Mouse (Mus musculus): ENCODE results near the gene Hist1h2bn. TPM values are rescaled to one million over a fixed set of nuclear protein-coding genes. Genes with fewer than 3 reads are reported as not detected.
A peak's percentile ranks its signal among the peaks of the same experiment; 100 is the strongest.
"Not testable (repeated sequence)": the region's sequence is repeated elsewhere in the genome, so short reads cannot be mapped to it uniquely, and the experiment has no call there.

The Hist1h2bn gene
- polyA plus RNA-seq, 1 experiment from 2014 or later: 2.2 TPM

DNA sequence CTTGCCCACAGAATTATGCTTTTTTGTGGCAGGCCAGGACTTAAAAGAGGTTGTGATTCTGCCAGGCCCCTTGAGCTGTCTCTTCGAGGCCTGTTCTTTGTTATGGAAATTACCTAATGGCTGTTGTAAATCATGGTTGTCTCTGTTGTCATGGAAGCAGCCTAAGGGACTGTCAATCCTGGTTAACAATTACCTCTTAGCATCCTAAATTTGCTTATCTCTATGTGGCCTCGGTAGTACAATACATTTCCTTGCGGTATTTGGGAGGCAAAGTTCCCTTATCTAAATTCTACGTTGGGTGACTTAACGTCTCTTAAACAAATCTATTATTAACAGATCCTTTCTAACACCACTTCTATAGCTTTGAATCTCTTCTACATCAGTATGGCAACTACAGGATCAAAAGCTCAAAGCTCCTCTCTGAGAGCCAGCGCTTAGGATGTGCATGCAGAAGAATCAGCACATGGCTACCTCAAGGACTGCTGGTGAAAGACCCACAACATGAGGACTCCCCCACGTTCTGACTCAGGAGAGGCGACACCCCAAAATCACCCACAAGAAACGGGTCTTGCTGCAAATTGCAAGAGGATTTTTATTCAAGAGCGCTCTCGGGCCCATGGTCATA lies 25.9 kb upstream of the Hist1h2bn start:
- Histone ChIP-seq H3K9me3 (ENCODE audit: low read length) (no peaks in the 10 kb centered on the region), H3K4me1 (ENCODE audit: insufficient read depth, low read length) (no peaks in the 10 kb centered on the region), H3K27ac (ENCODE audit: low read length) (no peak overlapping the region), H3K9ac (replicated peaks; ENCODE audit: low read length) (no peak overlapping the region), H3K4me3 (ENCODE audit: low read length) (no peak overlapping the region), H3K36me3 (ENCODE audit: insufficient read depth, low read length) (no peaks in the 10 kb centered on the region), H3K4me2 (replicated peaks; ENCODE audit: low read depth, low read length) (no peak overlapping the region), H3K27me3 (ENCODE audit: insufficient read depth, low read length) (no peaks in the 10 kb centered on the region)
- WGBS: 51% methylated on average over 11 of the region's 11 CpGs
- ATAC-seq (ENCODE audit: low FRiP score, low TSS enrichment): no peak

DNA sequence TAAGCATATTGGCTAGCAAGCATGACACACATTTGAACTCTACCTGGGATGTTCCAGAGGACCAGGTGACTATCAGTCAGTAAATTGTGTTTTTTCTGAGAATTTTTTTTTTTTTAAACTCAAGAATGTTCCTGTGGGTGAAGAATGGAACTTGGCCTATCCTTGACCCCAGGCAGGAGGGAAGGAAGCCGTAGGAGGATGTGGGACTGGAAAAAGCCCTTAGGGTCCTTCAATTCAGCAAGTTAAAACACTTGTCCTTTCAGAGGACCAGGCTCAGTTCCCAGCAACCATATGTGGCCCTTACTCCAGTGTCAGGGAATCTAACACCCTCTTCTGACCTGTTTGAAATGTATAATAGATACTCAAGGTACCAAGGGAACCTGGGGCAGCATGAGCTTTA lies 24.4 kb upstream of the Hist1h2bn start:
- peaks cover 10% of the 10 kb centered on the region; the same call in 1 of the 2 replicates for H3K4me1 ChIP-seq (ENCODE audit: insufficient read depth, low read length)
- WGBS: 35% methylated on average over 1 of the region's 1 CpGs
- H3K27ac ChIP-seq (ENCODE audit: low read length): no peak overlapping the region
- no peaks in the 10 kb centered on the region for H3K27me3 ChIP-seq (ENCODE audit: insufficient read depth, low read length)
- H3K9me3 ChIP-seq (ENCODE audit: low read length): no peaks in the 10 kb centered on the region
- H3K4me3 ChIP-seq (ENCODE audit: low read length): no peak overlapping the region
- H3K9ac ChIP-seq (replicated peaks; ENCODE audit: low read length): no peak overlapping the region
- no peak overlapping the region for H3K4me2 ChIP-seq (replicated peaks; ENCODE audit: low read depth, low read length)
- H3K36me3 ChIP-seq (ENCODE audit: insufficient read depth, low read length): no peaks in the 10 kb centered on the region
- no peak for ATAC-seq (ENCODE audit: low FRiP score, low TSS enrichment)

DNA sequence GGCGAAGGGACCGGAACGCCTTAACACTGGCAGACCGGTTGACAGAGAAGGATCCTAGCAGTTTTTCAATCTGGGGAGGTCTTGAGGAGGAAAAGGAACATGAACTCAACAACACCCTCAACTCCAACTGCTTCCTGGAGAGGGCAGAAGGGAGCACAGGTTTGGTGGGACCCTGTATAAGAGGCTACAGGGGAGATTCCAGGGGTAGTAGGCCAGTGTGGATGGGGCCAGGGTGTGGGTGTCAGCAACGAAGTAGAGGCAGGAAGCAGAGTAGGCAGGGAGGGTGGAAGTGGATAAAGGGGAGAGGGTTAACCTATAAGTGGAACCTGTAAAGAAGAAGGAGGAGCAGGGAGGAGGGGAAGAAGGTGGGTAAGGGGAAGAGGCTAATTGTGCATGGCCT lies 20.5 kb upstream of the Hist1h2bn start:
- no peaks in the 10 kb centered on the region for H3K36me3 ChIP-seq (ENCODE audit: insufficient read depth, low read length)
- ATAC-seq (ENCODE audit: low FRiP score, low TSS enrichment): peak; percentile 14; the same call in 1 of the 2 replicates
- H3K4me2 ChIP-seq (replicated peaks; ENCODE audit: low read depth, low read length): no peak overlapping the region
- H3K27ac ChIP-seq (ENCODE audit: low read length): peak overlapping the region; percentile 98; the same call in 1 of the 2 replicates
- H3K27me3 ChIP-seq (ENCODE audit: insufficient read depth, low read length): no peaks in the 10 kb centered on the region
- H3K9me3 ChIP-seq (ENCODE audit: low read length): no peaks in the 10 kb centered on the region
- H3K9ac ChIP-seq (replicated peaks; ENCODE audit: low read length): peak overlapping the region; percentile 82
- 70% methylated on average over 5 of the region's 5 CpGs for WGBS
- no peak overlapping the region for H3K4me3 ChIP-seq (ENCODE audit: low read length)
- H3K4me1 ChIP-seq (ENCODE audit: insufficient read depth, low read length): peaks cover 12% of the 10 kb centered on the region; the same call in 1 of the 2 replicates

DNA sequence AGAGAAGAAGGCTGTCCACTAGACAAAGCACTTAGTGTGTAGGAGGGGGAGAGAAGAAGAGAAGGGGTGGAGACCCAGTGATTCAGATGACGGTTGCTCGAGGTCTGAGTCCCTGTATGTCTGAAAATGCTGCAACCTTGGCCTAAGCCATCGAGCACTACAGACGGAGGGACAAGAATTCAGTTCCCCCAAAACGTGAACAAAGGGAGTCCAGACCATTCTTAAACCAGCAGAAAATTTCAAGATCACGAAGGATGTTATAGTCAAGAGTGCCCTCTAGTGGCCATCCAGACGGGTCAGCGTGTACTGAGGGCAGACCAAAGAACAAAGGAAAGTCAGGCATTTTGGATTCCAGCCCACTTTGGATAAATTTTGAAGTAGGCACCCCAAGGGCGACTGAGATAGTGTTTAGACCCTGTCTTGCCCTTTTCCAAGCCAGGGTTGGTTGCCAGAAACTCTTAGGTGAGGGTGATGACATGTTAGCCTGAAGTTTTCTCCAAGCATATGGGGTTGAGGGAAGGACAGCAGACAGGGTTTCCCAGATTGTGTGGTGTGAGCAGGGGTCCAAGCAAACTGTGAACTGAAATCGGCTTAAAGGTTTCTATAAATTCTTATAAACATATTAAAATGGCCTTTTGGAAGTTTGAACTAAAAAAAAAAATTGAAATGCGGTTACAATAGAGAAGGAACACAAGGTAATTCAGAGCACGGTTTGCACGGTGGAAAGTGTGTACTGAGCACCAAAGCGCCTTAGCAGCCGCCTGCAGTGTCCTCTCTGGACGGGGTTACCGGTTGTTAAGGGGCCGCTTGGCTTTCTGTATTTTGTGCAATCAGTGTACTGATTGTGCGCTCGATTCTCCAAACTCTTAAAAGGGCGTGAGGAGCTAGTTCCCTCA lies 19.7 kb upstream of the Hist1h2bn start:
- Histone ChIP-seq H3K4me3 (ENCODE audit: low read length) (peak overlapping the region; percentile 61), H3K27me3 (ENCODE audit: insufficient read depth, low read length) (no peaks in the 10 kb centered on the region), H3K27ac (ENCODE audit: low read length) (peak overlapping the region; percentile 98), H3K9me3 (ENCODE audit: low read length) (no peaks in the 10 kb centered on the region), H3K9ac (replicated peaks; ENCODE audit: low read length) (peak overlapping the region; percentile 82), H3K4me1 (ENCODE audit: insufficient read depth, low read length) (peaks cover 12% of the 10 kb centered on the region; the same call in 1 of the 2 replicates), H3K36me3 (ENCODE audit: insufficient read depth, low read length) (no peaks in the 10 kb centered on the region), H3K4me2 (replicated peaks; ENCODE audit: low read depth, low read length) (peak overlapping the region; percentile 67)
- under 1% methylated on average over 21 of the region's 21 CpGs for WGBS
- ATAC-seq (ENCODE audit: low FRiP score, low TSS enrichment): peak; percentile 85

DNA sequence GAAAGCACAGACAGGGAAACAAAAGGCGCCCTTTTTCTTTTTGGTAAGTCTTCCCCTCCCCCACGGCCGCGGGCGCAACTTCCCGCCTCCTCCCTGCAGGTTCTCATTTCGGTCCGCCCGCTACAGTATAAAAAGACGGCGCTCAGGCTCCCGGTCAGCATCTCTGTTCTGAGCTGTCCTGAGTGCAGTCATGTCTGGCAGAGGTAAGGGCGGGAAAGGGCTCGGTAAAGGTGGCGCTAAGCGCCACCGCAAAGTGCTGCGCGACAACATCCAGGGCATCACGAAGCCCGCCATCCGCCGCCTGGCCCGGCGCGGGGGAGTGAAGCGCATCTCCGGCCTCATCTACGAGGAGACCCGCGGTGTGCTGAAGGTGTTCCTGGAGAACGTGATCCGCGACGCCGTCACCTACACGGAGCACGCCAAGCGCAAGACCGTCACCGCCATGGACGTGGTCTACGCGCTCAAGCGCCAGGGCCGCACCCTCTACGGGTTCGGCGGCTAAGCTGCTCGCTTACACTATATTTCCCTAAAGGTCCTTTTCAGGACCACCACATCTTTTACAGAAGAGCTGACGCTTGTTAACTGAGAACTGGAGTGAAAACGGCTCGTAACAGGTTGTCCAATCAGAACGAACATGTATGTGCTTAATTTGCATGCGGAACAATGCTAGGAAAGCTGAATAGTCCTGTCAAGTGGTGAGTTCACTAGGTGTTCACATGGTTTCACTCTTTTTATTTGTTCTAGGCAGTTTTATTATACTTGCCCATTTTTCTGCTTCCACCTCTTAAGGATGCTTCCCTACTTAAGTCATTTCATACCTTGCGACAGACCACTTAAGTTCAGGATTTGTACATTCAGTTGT lies 18.8 kb upstream of the Hist1h2bn start, which contains the start of gene Hist1h4j:
Gene Hist1h4j, plus strand, starts transcription at position 159 of the 862 bp plus-strand sequence.
- peaks cover 12% of the 10 kb centered on the region; the same call in 1 of the 2 replicates for H3K4me1 ChIP-seq (ENCODE audit: insufficient read depth, low read length)
- H3K9me3 ChIP-seq (ENCODE audit: low read length); H3K27me3 ChIP-seq (ENCODE audit: insufficient read depth, low read length); H3K36me3 ChIP-seq (ENCODE audit: insufficient read depth, low read length): not testable (repeated sequence)
- H3K4me3 ChIP-seq (ENCODE audit: low read length): peak within 1 kb of the TSS; percentile 61
- WGBS: under 1% methylated on average over 43 of the region's 56 CpGs
- H3K4me2 ChIP-seq (replicated peaks; ENCODE audit: low read depth, low read length): peak within 1 kb of the TSS; percentile 67
- peak within 1 kb of the TSS; percentile 98 for H3K27ac ChIP-seq (ENCODE audit: low read length)
- H3K9ac ChIP-seq (replicated peaks; ENCODE audit: low read length): peak within 1 kb of the TSS; percentile 82
- peak; percentile 94 for ATAC-seq (ENCODE audit: low FRiP score, low TSS enrichment)

DNA sequence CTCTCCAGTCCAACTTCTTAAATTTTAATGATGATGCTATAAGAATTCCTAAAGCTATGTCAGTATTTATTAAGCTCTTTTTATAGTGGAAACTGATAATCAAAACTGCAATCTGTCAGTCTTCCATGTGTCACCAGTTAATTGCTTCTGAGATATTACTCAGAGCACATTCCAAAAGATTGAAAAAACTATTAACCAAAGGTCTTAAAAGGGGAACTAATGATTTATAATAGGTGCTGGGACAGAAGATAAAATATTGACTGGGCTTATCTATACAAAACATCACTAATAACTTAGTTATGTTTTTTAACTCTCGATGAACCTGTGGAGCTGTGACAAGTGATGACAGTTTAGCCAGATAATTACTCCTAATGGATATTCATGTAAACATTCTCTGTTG lies 8.9 kb upstream of the Hist1h2bn start:
- 79% methylated on average over 1 of the region's 1 CpGs for WGBS
- no peak for ATAC-seq (ENCODE audit: low FRiP score, low TSS enrichment)
- no peak overlapping the region for H3K4me2 ChIP-seq (replicated peaks; ENCODE audit: low read depth, low read length)
- H3K9me3 ChIP-seq (ENCODE audit: low read length): no peaks in the 10 kb centered on the region
- no peak overlapping the region for H3K4me3 ChIP-seq (ENCODE audit: low read length)
- no peaks in the 10 kb centered on the region for H3K36me3 ChIP-seq (ENCODE audit: insufficient read depth, low read length)
- H3K4me1 ChIP-seq (ENCODE audit: insufficient read depth, low read length): peaks cover 11% of the 10 kb centered on the region; the same call in 1 of the 2 replicates
- no peak overlapping the region for H3K9ac ChIP-seq (replicated peaks; ENCODE audit: low read length)
- H3K27me3 ChIP-seq (ENCODE audit: insufficient read depth, low read length): no peaks in the 10 kb centered on the region
- H3K27ac ChIP-seq (ENCODE audit: low read length): no peak overlapping the region

DNA sequence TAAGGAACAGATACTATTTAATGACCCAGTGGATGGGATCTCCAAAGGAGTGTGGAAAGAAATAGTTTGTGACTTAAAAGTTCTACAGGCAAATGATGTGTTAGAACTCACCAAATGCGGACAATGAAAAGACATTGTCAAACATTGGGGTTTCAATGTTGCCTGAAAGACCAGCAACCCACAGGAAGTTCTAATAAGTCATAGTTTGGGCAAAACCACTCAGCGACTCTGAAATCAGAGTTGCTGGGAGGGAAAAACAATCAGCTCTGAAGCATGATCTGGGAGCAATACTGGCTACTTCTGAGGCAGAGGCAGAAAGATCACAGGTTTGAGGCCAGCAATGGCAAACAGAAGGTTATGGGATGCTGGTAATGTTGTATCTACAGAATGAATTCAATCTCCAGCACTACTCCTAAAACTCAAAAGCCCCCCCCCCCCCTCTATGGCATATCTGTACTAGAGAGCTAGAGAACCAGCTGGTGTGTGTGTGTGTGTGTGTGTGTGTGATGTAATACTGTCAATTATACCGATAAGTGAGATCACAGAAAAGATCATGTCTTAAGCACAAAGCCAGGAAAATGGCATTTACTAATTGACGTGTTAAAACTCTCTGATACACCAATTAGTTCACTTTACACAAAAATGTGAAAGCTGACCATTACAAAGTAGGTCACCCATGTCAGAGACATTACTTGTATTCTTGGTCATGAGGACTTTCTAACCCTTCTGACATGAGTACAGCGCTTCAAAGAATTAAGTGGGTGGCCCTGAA lies 4.3 kb upstream of the Hist1h2bn start:
- Histone ChIP-seq H3K27me3 (ENCODE audit: insufficient read depth, low read length) (no peaks in the 10 kb centered on the region), H3K4me1 (ENCODE audit: insufficient read depth, low read length) (peaks cover 28% of the 10 kb centered on the region), H3K9ac (replicated peaks; ENCODE audit: low read length) (peak overlapping the region; percentile 78), H3K4me2 (replicated peaks; ENCODE audit: low read depth, low read length) (peak overlapping the region; percentile 83), H3K27ac (ENCODE audit: low read length) (peak overlapping the region; percentile 96), H3K9me3 (ENCODE audit: low read length) (no peaks in the 10 kb centered on the region), H3K36me3 (ENCODE audit: insufficient read depth, low read length) (no peaks in the 10 kb centered on the region), H3K4me3 (ENCODE audit: low read length) (peak overlapping the region; percentile 60)
- no peak for ATAC-seq (ENCODE audit: low FRiP score, low TSS enrichment)
- WGBS: 2% methylated on average over 5 of the region's 5 CpGs

DNA sequence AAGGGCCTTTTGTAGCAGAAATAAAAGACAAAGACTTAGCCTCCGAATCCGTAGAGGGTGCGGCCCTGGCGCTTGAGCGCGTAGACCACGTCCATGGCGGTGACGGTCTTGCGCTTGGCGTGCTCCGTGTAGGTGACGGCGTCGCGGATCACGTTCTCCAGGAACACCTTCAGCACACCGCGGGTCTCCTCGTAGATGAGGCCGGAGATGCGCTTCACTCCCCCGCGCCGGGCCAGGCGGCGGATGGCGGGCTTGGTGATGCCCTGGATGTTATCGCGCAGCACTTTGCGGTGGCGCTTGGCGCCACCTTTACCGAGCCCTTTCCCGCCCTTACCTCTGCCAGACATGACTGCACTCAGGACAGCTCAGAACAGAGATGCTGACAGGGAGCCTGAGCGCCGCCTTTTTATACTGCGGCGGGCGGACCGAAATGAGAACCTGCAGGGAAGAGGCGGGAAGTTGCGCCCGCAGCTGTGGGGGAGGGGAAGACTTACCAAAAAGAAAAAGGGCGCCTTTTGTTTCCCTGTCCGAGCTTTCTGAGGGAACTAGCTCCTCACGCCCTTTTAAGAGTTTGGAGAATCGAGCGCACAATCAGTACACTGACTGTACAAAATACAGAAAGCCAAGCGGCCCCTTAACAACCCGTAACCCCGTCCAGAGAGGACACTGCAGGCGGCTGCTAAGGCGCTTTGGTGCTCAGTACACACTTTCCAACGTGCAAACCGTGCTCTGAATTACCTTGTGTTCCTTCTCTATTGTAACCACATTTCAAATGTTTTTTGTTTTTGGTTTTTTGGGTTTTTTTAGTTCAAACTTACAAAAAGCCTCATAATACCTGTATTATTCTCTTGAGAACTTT lies 3.5 kb upstream of the Hist1h2bn start, which contains the start of gene Hist1h4k:
Gene Hist1h4k, minus strand, starts transcription at position 347 of the 859 bp plus-strand sequence.
- Histone ChIP-seq H3K9ac (replicated peaks; ENCODE audit: low read length) (peak within 1 kb of the TSS; percentile 78), H3K27ac (ENCODE audit: low read length) (peak within 1 kb of the TSS; percentile 96), H3K4me2 (replicated peaks; ENCODE audit: low read depth, low read length) (peak within 1 kb of the TSS; percentile 83), H3K4me3 (ENCODE audit: low read length) (peak within 1 kb of the TSS; percentile 60), H3K4me1 (ENCODE audit: insufficient read depth, low read length) (peaks cover 30% of the 10 kb centered on the region)
- not testable (repeated sequence) for H3K36me3 ChIP-seq (ENCODE audit: insufficient read depth, low read length); H3K9me3 ChIP-seq (ENCODE audit: low read length); H3K27me3 ChIP-seq (ENCODE audit: insufficient read depth, low read length)
- ATAC-seq (ENCODE audit: low FRiP score, low TSS enrichment): peak; percentile 84
- under 1% methylated on average over 40 of the region's 56 CpGs for WGBS

Data from kidney, embryonic 16.5 days (tissue).